Mouse (Mus musculus) kidney, postnatal 0 days (tissue): ENCODE measurements around the gene Myl6b. TPM values are rescaled to one million over a fixed set of nuclear protein-coding genes. Genes with fewer than 3 reads are reported as not detected.

Experiments used
- ATAC-seq: fragments of 200-750 bp; cut with Nextera tagmentation; replicated peaks from 2 replicates; pipeline ENCODE4 v1.8.0; 2017; ENCODE audit warnings: low read depth, moderate number of reproducible peaks, moderate TSS enrichment, moderate library complexity; ENCODE audit not compliant: low FRiP score
- DNase-seq: peaks from one replicate; pipeline ENCODE4 v3.0.0-alpha.2; 2016; ENCODE audit warnings: low spot score
- H3K27ac ChIP-seq: fragments of 300-500 bp; sonication (generic); 2 replicates; pipeline ENCODE4 v1.5.1; 2014; ENCODE audit warnings: mild to moderate bottlenecking
- H3K27me3 ChIP-seq: fragments of 300-500 bp; sonication (generic); 2 replicates; pipeline ENCODE4 v1.6.1; 2014; ENCODE audit warnings: low read length, mixed read lengths; ENCODE audit not compliant: insufficient read depth
- H3K36me3 ChIP-seq: fragments of 300-500 bp; sonication (generic); 2 replicates; pipeline ENCODE4 v1.6.1; 2014; ENCODE audit warnings: low read length, mixed read lengths; ENCODE audit not compliant: insufficient read depth
- H3K4me1 ChIP-seq: fragments of 300-500 bp; sonication (generic); replicated peaks from 2 replicates; pipeline ENCODE4 v1.6.1; 2014; ENCODE audit warnings: antibody characterized with exemption, low read length, mixed read lengths; ENCODE audit not compliant: insufficient read depth
- H3K4me2 ChIP-seq: fragments of 300-500 bp; sonication (generic); 2 replicates; pipeline ENCODE4 v1.6.1; 2014; ENCODE audit warnings: mild to moderate bottlenecking, low read length, moderate library complexity, mixed read lengths
- H3K4me3 ChIP-seq: fragments of 300-500 bp; sonication (generic); replicated peaks from 2 replicates; pipeline ENCODE4 v1.5.1; 2014; ENCODE audit warnings: low read depth, low read length
- H3K9ac ChIP-seq: fragments of 300-500 bp; sonication (generic); 2 replicates; pipeline ENCODE4 v1.6.1; 2014; ENCODE audit warnings: low read depth, low read length
- H3K9me3 ChIP-seq: fragments of 300-500 bp; sonication (generic); replicated peaks from 2 replicates; pipeline ENCODE4 v1.6.1; 2016; ENCODE audit warnings: low read length, inconsistent platforms, mixed read lengths
- CTCF ChIP-seq: IDR thresholded peaks from 2 replicates; pipeline ENCODE4 v1.5.1; 2016; ENCODE audit warnings: antibody characterized with exemption, low read depth, mild to moderate bottlenecking, moderate library complexity
- WGBS: fragments of 180-500 bp; shearing (Covaris S2); extraction: QIAGEN DNeasy Blood & Tissue Kit; methylation state at CpG from one replicate; pipeline ENCODE4 v1.1.7; 2014; 5-methylcytosine and 5-hydroxymethylcytosine counted together
- polyA plus RNA-seq: library from polyadenylated mRNA; unstranded; fragments of >200 nt; fragmentation: Nextera tagmentation; extraction: Ambion mirVana; gene quantifications from 2 replicates; pipeline ENCODE4 v1.2.1, GENCODE M21; 2015

Myl6b gene
- polyA plus RNA-seq, result 3.2 and 3.7 TPM in 2 replicates

DNA sequence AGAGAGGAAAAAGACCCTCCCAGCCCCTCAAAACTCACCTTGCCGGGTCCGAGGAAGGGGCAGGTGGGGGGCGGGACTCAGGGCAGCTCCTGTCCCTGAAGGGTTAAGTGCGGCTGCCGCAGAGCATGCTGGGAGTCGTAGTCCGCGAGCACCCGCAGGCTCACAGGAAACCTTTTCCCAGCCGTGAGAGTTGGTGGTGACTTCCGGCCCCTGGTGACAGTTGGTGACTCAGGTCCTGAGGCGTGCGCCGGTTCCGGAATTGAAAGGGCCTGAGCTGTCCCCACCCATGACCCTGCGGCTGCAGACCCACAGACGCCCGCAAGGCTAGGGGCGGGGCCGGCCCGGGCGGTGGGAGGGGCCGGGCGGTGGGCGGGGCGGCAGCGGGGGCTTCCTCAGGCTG is at the start of gene Myl6b:
TSS of gene Myl6b (minus strand) at position 96 of the 400 bp plus-strand sequence.
- Histone ChIP-seq H3K27me3 (no peaks in the 10 kb centered on the region), H3K27ac (peak within 1 kb of the TSS; percentile 89), H3K9me3 (no peaks in the 10 kb centered on the region), H3K4me3 (peak within 1 kb of the TSS; percentile 49), H3K36me3 (no peaks in the 10 kb centered on the region), H3K9ac (peak within 1 kb of the TSS; percentile 60), H3K4me2 (peak within 1 kb of the TSS; percentile 74), H3K4me1 (peaks cover 12% of the 10 kb centered on the region; the same call in 1 of the 2 replicates)
- under 1% methylated on average over 27 of the region's 27 CpGs for WGBS
- DNase-seq, result peak; percentile 98
- no peak for TF ChIP-seq CTCF
- peak; percentile 89 for ATAC-seq

DNA sequence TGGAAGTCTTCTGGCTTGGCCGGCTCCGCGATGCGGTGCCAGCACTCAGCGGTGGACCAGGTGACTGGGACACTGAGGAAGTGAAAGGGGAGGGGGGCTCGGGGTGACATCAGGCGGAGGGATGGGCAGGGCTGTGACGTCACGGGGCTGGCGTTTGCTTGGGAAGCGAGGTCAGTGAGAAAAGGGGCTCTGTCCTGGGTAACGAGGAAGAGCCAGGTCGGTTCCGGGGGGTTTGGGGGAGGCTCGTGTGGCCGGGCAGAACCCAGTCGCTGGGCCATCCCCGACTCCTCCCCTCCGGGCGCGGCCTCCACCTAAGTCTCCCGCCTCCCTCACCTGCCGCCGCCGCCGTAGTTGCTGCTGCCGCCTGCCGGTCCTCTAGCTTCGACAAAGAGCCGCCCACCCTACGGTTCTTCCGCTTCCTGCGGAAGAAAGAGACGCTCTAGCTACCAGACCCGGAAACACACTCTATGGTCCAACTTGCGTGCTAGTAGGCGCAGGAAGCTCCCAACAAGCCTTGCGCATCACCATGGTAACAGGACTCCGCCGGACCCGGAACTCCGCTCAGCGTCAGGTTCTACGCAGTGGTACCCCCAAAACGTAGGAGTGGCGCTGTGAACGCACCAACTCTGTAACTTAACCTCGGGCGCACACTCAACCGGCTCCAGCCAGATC is 49.0 kb upstream of the Myl6b start, which contains the start of gene Zc3h10:
TSS of gene Zc3h10 (minus strand) at position 414 of the 672 bp plus-strand sequence.
- Histone ChIP-seq H3K4me3 (peak within 1 kb of the TSS; percentile 61), H3K27ac (peak within 1 kb of the TSS; percentile 97), H3K27me3 (no peaks in the 10 kb centered on the region), H3K4me2 (peak within 1 kb of the TSS; percentile 70), H3K36me3 (peaks cover 18% of the 10 kb centered on the region), H3K9me3 (no peaks in the 10 kb centered on the region), H3K4me1 (no peaks in the 10 kb centered on the region), H3K9ac (peak within 1 kb of the TSS; percentile 87)
- peak; percentile 89 for ATAC-seq
- DNase-seq, result peak; percentile 100
- under 1% methylated on average over 48 of the region's 50 CpGs for WGBS
- peak; percentile 71 for TF ChIP-seq CTCF

DNA sequence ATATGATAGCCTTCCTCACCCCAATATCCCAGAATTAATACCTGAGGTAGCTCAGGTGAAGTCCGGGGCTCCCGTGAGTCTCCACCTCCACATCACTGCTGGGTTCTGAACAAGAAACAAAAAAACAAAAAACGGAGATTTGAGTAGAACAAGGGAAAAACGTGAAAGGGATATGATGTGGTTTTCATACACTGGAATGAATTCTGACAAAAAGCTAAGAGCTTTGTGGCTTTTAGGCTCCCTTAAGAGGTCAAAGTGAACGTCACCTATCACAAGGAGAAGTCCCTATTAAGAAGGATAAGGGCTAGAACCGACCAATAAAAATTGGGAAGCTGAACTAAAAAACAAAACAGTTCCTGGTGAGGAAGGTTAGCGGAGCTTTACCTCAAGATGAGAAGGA is 48.3 kb upstream of the Myl6b start:
- peak overlapping the region; percentile 61 for H3K4me3 ChIP-seq
- H3K4me2 ChIP-seq, result peak overlapping the region; percentile 70
- H3K27ac ChIP-seq, result peak overlapping the region; percentile 97
- no peak for DNase-seq
- no peaks in the 10 kb centered on the region for H3K4me1 ChIP-seq
- 18% methylated on average over 7 of the region's 7 CpGs for WGBS
- no peak for ATAC-seq
- H3K27me3 ChIP-seq, result no peaks in the 10 kb centered on the region
- no peak for TF ChIP-seq CTCF
- H3K9me3 ChIP-seq, result no peaks in the 10 kb centered on the region
- H3K36me3 ChIP-seq, result peaks cover 18% of the 10 kb centered on the region
- H3K9ac ChIP-seq, result peak overlapping the region; percentile 57; the same call in 1 of the 2 replicates

DNA sequence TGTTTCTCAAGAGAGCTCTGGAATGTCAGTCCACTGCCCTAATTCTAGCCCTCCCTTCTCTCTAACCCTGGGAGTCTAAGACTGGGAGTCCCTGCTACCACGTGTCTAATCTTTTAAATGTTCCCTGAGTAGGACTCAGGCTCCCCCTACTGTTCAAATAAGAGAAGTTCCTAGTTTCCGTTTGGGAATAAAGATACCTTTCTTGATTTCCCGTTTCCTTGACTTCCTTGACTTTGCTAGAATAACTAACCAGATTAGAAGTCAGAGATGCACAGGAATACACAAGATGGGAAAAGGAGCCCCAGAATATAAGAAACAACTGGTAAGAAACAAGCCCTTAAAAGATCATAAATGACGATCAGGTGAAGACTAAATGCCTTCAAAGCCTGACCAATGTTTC is 47.9 kb upstream of the Myl6b start:
- H3K4me3 ChIP-seq, result peak overlapping the region; percentile 61
- DNase-seq (peak; percentile 98), ATAC-seq (no peak)
- H3K9me3 ChIP-seq, result no peaks in the 10 kb centered on the region
- 0 out of 2 replicates have a peak overlapping the region, but pooled peaks have one; percentile 97 for H3K27ac ChIP-seq
- peaks cover 18% of the 10 kb centered on the region for H3K36me3 ChIP-seq
- H3K4me1 ChIP-seq, result no peaks in the 10 kb centered on the region
- 10% methylated on average over 4 of the region's 4 CpGs for WGBS
- 0 out of 2 replicates have a peak overlapping the region, but pooled peaks have one; percentile 57 for H3K9ac ChIP-seq
- no peaks in the 10 kb centered on the region for H3K27me3 ChIP-seq
- TF ChIP-seq CTCF, result peak; percentile 91
- peak overlapping the region; percentile 70 for H3K4me2 ChIP-seq

DNA sequence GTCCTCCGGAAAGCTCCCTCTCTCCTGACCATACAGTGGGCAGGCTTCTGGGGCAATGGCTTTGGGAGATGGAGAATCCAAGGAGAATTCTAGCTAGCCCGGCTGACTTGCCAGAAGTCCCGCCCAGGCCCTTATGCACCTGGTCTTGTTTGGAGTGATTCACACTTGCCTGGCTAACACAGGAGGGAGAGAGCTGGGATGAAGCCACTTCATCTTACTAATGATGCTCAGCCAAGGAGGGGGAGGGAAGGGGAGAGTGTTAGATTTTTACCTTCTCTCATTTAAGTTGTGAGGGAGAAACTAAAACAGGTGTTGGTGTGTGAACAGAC is 47.0 kb upstream of the Myl6b start:
- no peak for DNase-seq
- Histone ChIP-seq H3K4me2 (no peak overlapping the region), H3K27ac (no peak overlapping the region), H3K27me3 (no peaks in the 10 kb centered on the region), H3K4me1 (no peaks in the 10 kb centered on the region), H3K9ac (0 out of 2 replicates have a peak overlapping the region, but pooled peaks have one; percentile 2), H3K36me3 (peaks cover 18% of the 10 kb centered on the region), H3K9me3 (no peaks in the 10 kb centered on the region), H3K4me3 (no peak overlapping the region)
- no peak for TF ChIP-seq CTCF
- no peak for ATAC-seq
- 78% methylated on average over 3 of the region's 3 CpGs for WGBS

DNA sequence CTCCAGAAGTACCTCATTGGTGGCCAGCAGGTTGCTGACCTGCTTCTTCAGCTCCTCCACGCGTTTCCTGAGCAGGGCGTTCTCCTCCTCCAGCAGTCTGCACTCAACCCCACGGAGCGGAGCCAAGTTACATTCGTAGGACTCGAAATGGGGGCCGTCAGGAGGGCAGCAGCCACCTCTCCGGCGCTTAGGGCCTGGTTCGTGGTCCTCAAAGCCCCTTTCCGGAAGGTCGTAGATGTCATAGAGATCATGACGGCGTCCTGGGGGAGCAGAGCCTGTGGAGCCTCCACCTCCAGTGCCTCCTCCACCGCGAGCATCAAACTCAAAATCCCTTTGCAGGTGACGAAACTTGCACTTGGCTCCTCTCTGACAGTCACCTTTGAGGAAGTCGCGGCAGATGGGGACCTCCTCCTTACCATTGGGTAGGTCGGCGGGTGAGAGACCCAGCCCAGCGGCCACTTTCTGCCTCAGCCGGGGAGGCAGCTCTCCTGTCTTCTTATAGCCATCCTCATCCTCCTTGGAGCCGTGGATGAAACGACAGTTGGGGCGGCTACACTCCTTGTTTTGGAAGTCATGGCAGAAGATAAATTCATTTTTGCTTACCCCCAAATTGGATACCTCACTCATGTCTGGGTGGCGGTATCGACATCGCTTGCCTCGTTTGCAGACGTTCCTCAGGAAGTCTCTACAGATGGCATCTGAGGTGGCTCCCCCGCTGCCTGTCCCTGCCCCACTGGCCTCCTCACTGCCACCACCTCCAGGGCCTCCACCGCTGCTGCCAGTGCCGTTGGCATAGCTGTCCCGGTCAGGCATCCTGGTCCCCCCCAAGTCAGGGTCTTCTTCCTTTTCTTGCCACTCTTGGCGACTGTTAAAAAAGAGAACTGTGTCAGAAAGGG is 46.4 kb upstream of the Myl6b start:
- ATAC-seq, result no peak
- no peak for TF ChIP-seq CTCF
- WGBS, result 93% methylated on average over 37 of the region's 37 CpGs

More for the DNA sequence above, 46.4 kb upstream of the Myl6b start:
- Histone ChIP-seq H3K9ac (no peak overlapping the region), H3K4me1 (no peaks in the 10 kb centered on the region), H3K9me3 (no peaks in the 10 kb centered on the region), H3K4me3 (no peak overlapping the region), H3K27ac (no peak overlapping the region), H3K27me3 (no peaks in the 10 kb centered on the region), H3K36me3 (peaks cover 18% of the 10 kb centered on the region), H3K4me2 (no peak overlapping the region)
- DNase-seq, result no peak
